Mouse (Mus musculus): ENCODE measurements around the gene Avil.

GRCm38 (mm10) chr10:127049395-127050118 is 49.0 kb downstream of the Avil start:
- TF ChIP-seq CTCF (IDR thresholded peaks at IDR 0.05; ENCODE audit: extremely low read depth, insufficient read depth, insufficient read length, insufficient replicate concordance) (no peak), POLR2A (IDR thresholded peaks at IDR 0.05; ENCODE audit: low read depth, low read length) (no peak)
